Mouse (Mus musculus) stomach, embryonic 14.5 days (tissue): Measurements from ENCODE around the gene Slc9c1. TPM values are rescaled to one million over a fixed set of nuclear protein-coding genes. Genes with fewer than 3 reads are reported as not detected.

ENCODE experiments used
- ATAC-seq: fragments of 200-750 bp; cut with Nextera tagmentation; 2 replicates; pipeline ENCODE4 v1.8.0; 2017; ENCODE audit warnings: low read depth, moderate TSS enrichment; ENCODE audit not compliant: insufficient number of reproducible peaks, insufficient read depth, low FRiP score
- H3K27ac ChIP-seq: fragments of 300-500 bp; sonication (generic); 2 replicates; pipeline ENCODE4 v1.5.1; 2014; ENCODE audit warnings: mild to moderate bottlenecking, low read length, moderate library complexity, mixed read lengths
- H3K27me3 ChIP-seq: fragments of 300-500 bp; sonication (generic); 2 replicates; pipeline ENCODE4 v1.6.1; 2014; ENCODE audit warnings: low read length, control low read depth, mixed read lengths; ENCODE audit not compliant: control insufficient read depth, insufficient read depth
- H3K36me3 ChIP-seq: fragments of 300-500 bp; sonication (generic); 2 replicates; pipeline ENCODE4 v1.6.1; 2014; ENCODE audit warnings: mild to moderate bottlenecking, control low read depth, low read length, moderate library complexity, mixed read lengths; ENCODE audit not compliant: control insufficient read depth, insufficient read depth
- H3K4me1 ChIP-seq: fragments of 300-500 bp; sonication (generic); 2 replicates; pipeline ENCODE4 v1.6.1; 2014; ENCODE audit warnings: low read length, control low read depth, mixed read lengths; ENCODE audit not compliant: control insufficient read depth, insufficient read depth
- H3K4me2 ChIP-seq: fragments of 300-500 bp; sonication (generic); replicated peaks from 2 replicates; pipeline ENCODE4 v1.6.1; 2014; ENCODE audit warnings: low read depth, low read length, control low read depth
- H3K4me3 ChIP-seq: fragments of 300-500 bp; sonication (generic); 2 replicates; pipeline ENCODE4 v1.5.1; 2014; ENCODE audit warnings: low read depth, low read length, control low read depth
- H3K9ac ChIP-seq: fragments of 300-500 bp; sonication (generic); replicated peaks from 2 replicates; pipeline ENCODE4 v1.6.1; 2014; ENCODE audit warnings: low read depth, mild to moderate bottlenecking, control low read depth, low read length, moderate library complexity, mixed read lengths
- H3K9me3 ChIP-seq: fragments of 300-500 bp; sonication (generic); 2 replicates; pipeline ENCODE4 v1.6.1; 2016; ENCODE audit warnings: low read depth, low read length, control low read depth; ENCODE audit not compliant: control insufficient read depth
- WGBS: fragments of 180-500 bp; shearing (Covaris S2); extraction: QIAGEN DNeasy Blood & Tissue Kit; methylation state at CpG from one replicate; pipeline ENCODE4 v1.1.7; 2014; 5-methylcytosine and 5-hydroxymethylcytosine counted together
- polyA plus RNA-seq: library from polyadenylated mRNA; unstranded; fragments of >200 nt; fragmentation: Nextera tagmentation; extraction: Ambion mirVana; gene quantifications from 2 replicates; pipeline ENCODE4 v1.2.1, GENCODE M21; 2014

Slc9c1 gene
- polyA plus RNA-seq, 1 experiment from 2014 or later, result not detected

GRCm38 (mm10) chr16:45610267-45610666 lies 75.2 kb downstream of the Slc9c1 start, which contains the start of gene Gcsam:
Gene Gcsam (plus strand): TSS chr16:45610380.
- H3K4me1 ChIP-seq, result 0 out of 2 replicates have a peak, but pooled peaks cover 3% of the 10 kb centered on the region
- WGBS, result 50% methylated on average over 4 of the region's 4 CpGs
- no peaks in the 10 kb centered on the region for H3K9me3 ChIP-seq
- no peaks in the 10 kb centered on the region for H3K36me3 ChIP-seq
- ATAC-seq, result no peak
- no peak within 1 kb of the TSS for H3K4me2 ChIP-seq
- no peak within 1 kb of the TSS for H3K4me3 ChIP-seq
- no peak within 1 kb of the TSS for H3K27ac ChIP-seq
- H3K9ac ChIP-seq, result no peak within 1 kb of the TSS
- H3K27me3 ChIP-seq, result no peaks in the 10 kb centered on the region

- H3K9ac ChIP-seq, result no peak overlapping the region
- H3K4me2 ChIP-seq, result no peak overlapping the region
- no peak overlapping the region for H3K4me3 ChIP-seq
- no peak overlapping the region for H3K27ac ChIP-seq
- no peaks in the 10 kb centered on the region for H3K36me3 ChIP-seq
- ATAC-seq, result no peak
- no peaks in the 10 kb centered on the region for H3K9me3 ChIP-seq
- WGBS, result 55% methylated on average over 2 of the region's 2 CpGs
- H3K4me1 ChIP-seq, result 0 out of 2 replicates have a peak, but pooled peaks cover 3% of the 10 kb centered on the region
- no peaks in the 10 kb centered on the region for H3K27me3 ChIP-seq
Measured at GRCm38 (mm10) chr16:45613247-45613646, 78.1 kb downstream of the Slc9c1 start.

GRCm38 (mm10) chr16:45615944-45616343 lies 80.8 kb downstream of the Slc9c1 start:
- Histone ChIP-seq H3K9me3 (no peaks in the 10 kb centered on the region), H3K4me2 (no peak overlapping the region), H3K4me1 (peaks cover 4% of the 10 kb centered on the region; the same call in 1 of the 2 replicates), H3K9ac (no peak overlapping the region), H3K4me3 (no peak overlapping the region), H3K27ac (no peak overlapping the region), H3K36me3 (no peaks in the 10 kb centered on the region), H3K27me3 (no peaks in the 10 kb centered on the region)
- 90% methylated on average over 1 of the region's 1 CpGs for WGBS
- ATAC-seq, result no peak

GRCm38 (mm10) chr16:45619751-45620375 lies 84.8 kb downstream of the Slc9c1 start:
- Histone ChIP-seq H3K27ac (no peak overlapping the region), H3K4me2 (no peak overlapping the region)

GRCm38 (mm10) chr16:45623230-45623629 lies 88.1 kb downstream of the Slc9c1 start:
- Histone ChIP-seq H3K27me3 (no peaks in the 10 kb centered on the region), H3K4me2 (no peak overlapping the region), H3K9ac (no peak overlapping the region), H3K9me3 (no peaks in the 10 kb centered on the region), H3K36me3 (no peaks in the 10 kb centered on the region), H3K27ac (no peak overlapping the region), H3K4me3 (no peak overlapping the region), H3K4me1 (peaks cover 4% of the 10 kb centered on the region; the same call in 1 of the 2 replicates)
- WGBS, result 81% methylated on average over 4 of the region's 4 CpGs
- no peak for ATAC-seq

More at GRCm38 (mm10) chr16:45619751-45620375, 84.8 kb downstream of the Slc9c1 start:
- WGBS, result 44% methylated on average over 8 of the region's 8 CpGs
- Histone ChIP-seq H3K9ac (no peak overlapping the region), H3K36me3 (no peaks in the 10 kb centered on the region), H3K4me1 (peaks cover 4% of the 10 kb centered on the region; the same call in 1 of the 2 replicates), H3K4me3 (no peak overlapping the region), H3K27me3 (no peaks in the 10 kb centered on the region), H3K9me3 (no peaks in the 10 kb centered on the region)
- ATAC-seq, result no peak

- Histone ChIP-seq H3K9ac (no peak overlapping the region), H3K36me3 (no peaks in the 10 kb centered on the region), H3K4me1 (peaks cover 3% of the 10 kb centered on the region; the same call in 1 of the 2 replicates), H3K27me3 (no peaks in the 10 kb centered on the region), H3K9me3 (no peaks in the 10 kb centered on the region), H3K4me2 (no peak overlapping the region), H3K27ac (no peak overlapping the region), H3K4me3 (no peak overlapping the region)
- 86% methylated on average over 2 of the region's 2 CpGs for WGBS
- no peak for ATAC-seq
Measured at GRCm38 (mm10) chr16:45624791-45625190, 89.7 kb downstream of the Slc9c1 start.

GRCm38 (mm10) chr16:45625342-45625741 lies 90.2 kb downstream of the Slc9c1 start:
- ATAC-seq, result no peak
- H3K4me3 ChIP-seq, result no peak overlapping the region
- 83% methylated on average over 2 of the region's 2 CpGs for WGBS
- H3K9ac ChIP-seq, result no peak overlapping the region
- H3K4me1 ChIP-seq, result no peaks in the 10 kb centered on the region
- no peaks in the 10 kb centered on the region for H3K27me3 ChIP-seq
- no peak overlapping the region for H3K4me2 ChIP-seq
- H3K36me3 ChIP-seq, result no peaks in the 10 kb centered on the region
- no peak overlapping the region for H3K27ac ChIP-seq
- no peaks in the 10 kb centered on the region for H3K9me3 ChIP-seq

GRCm38 (mm10) chr16:45629497-45630105 lies 94.5 kb downstream of the Slc9c1 start:
- no peaks in the 10 kb centered on the region for H3K9me3 ChIP-seq
- ATAC-seq, result no peak
- WGBS, result 70% methylated on average over 8 of the region's 8 CpGs

More at GRCm38 (mm10) chr16:45629497-45630105, 94.5 kb downstream of the Slc9c1 start:
- H3K4me1 ChIP-seq, result no peaks in the 10 kb centered on the region
- no peak overlapping the region for H3K9ac ChIP-seq
- H3K27me3 ChIP-seq, result no peaks in the 10 kb centered on the region
- no peak overlapping the region for H3K4me3 ChIP-seq
- H3K27ac ChIP-seq, result no peak overlapping the region
- no peaks in the 10 kb centered on the region for H3K36me3 ChIP-seq
- no peak overlapping the region for H3K4me2 ChIP-seq
